Mouse (Mus musculus): ENCODE measurements at regions not wholly inside any gene's neighbourhood (a gene's known extent, or its start where the extent isn't known, plus 50 kb on each side); places are given as distances from the start of the nearest gene placed in this dataset.
"Not testable (repeated sequence)": the region's sequence is repeated elsewhere in the genome, so short reads cannot be mapped to it uniquely, and the experiment has no call there.

DNA sequence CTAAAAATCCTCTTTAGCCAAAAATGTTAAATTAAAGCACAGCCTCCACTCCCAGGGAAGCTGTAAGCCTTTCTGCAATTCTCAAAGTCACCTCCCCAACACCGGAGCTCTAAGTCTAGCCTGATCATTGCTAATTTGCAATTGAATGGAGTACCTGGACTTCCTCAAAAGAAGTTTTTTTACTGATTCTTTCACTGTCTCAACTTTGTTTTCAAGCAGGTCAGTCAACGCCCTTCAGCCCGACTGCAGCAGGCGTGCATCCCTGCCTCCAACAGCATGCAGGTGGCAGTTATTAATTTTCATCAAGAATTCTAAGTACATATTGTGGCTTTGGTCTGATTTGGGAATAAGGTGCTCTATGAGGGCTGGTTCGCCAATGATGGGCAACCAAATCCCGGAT is 589.0 kb upstream of the Cadm2 start:
- not testable (repeated sequence) for H3K4me1 ChIP-seq (ENCODE audit: control insufficient read depth, insufficient read depth, low read length); H3K27ac ChIP-seq (replicated peaks; ENCODE audit: insufficient read depth, low read depth, low read length); H3K4me3 ChIP-seq (ENCODE audit: insufficient read depth, low read depth, low read length); DNase-seq (ENCODE audit: extremely low read depth, low read depth, low spot score); H3K79me2 ChIP-seq (ENCODE audit: control insufficient read depth, insufficient read depth, low read length); H3K27me3 ChIP-seq (ENCODE audit: control insufficient read depth, insufficient read depth, low read length); H3K36me3 ChIP-seq (ENCODE audit: control insufficient read depth, insufficient read depth, low read length); H3K9ac ChIP-seq (ENCODE audit: low read depth, low read length)
- WGBS = 86% methylated on average over 6 of the region's 6 CpGs

DNA sequence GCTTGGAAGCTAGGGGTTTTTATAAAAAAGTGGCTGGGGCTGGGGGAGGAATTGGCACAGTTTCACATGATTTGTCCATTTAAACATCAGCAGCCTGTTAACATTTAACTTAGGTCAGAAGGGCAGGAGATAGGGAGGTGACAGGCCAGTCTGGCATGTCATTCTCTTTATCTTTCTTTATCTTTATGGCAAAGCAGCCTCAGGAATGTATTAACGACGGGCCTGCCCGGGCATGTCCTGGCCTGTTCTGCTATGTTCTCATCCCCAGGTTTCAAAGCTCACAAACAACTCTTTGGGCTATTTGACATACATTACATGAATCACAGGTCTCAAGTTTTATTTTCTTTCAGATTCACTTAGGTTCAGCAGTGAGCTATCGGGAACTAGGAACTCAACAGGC is 584.2 kb upstream of the Cadm2 start:
- WGBS = 39% methylated on average over 4 of the region's 4 CpGs
- not testable (repeated sequence) for H3K27ac ChIP-seq (replicated peaks; ENCODE audit: insufficient read depth, low read depth, low read length); H3K36me3 ChIP-seq (ENCODE audit: control insufficient read depth, insufficient read depth, low read length); H3K9ac ChIP-seq (ENCODE audit: low read depth, low read length); H3K27me3 ChIP-seq (ENCODE audit: control insufficient read depth, insufficient read depth, low read length); H3K79me2 ChIP-seq (ENCODE audit: control insufficient read depth, insufficient read depth, low read length); H3K4me3 ChIP-seq (ENCODE audit: insufficient read depth, low read depth, low read length); H3K4me1 ChIP-seq (ENCODE audit: control insufficient read depth, insufficient read depth, low read length)
- peak; percentile 10 for DNase-seq (ENCODE audit: extremely low read depth, low read depth, low spot score)

DNA sequence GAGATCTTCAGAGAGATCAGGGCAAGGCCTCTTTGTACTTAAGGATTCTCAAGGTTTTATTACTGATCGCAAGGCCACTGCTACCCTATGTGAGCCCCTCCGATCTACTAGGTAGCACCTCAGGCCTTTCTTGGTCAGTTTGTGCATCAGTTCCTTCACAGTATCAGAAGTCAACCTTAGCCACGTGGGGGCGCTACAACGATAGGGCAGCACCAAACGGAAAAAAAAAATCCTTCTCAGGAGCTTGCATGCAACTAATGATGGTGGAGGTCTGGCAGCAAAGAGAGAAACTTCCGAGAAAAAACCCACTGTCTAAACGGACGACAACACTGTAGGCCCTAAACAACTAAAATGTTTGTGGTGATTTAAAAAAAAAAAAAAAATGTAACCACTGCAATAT is 543.9 kb upstream of the Cadm2 start:
- WGBS = 46% methylated on average over 9 of the region's 9 CpGs
- Histone ChIP-seq H3K36me3 (ENCODE audit: control insufficient read depth, insufficient read depth, low read length) (no peaks in the 10 kb centered on the region), H3K4me3 (ENCODE audit: insufficient read depth, low read depth, low read length) (no peak overlapping the region), H3K4me1 (ENCODE audit: control insufficient read depth, insufficient read depth, low read length) (no peaks in the 10 kb centered on the region), H3K79me2 (ENCODE audit: control insufficient read depth, insufficient read depth, low read length) (no peaks in the 10 kb centered on the region), H3K27ac (replicated peaks; ENCODE audit: insufficient read depth, low read depth, low read length) (no peak overlapping the region), H3K9ac (ENCODE audit: low read depth, low read length) (no peak overlapping the region), H3K27me3 (ENCODE audit: control insufficient read depth, insufficient read depth, low read length) (no peaks in the 10 kb centered on the region)
- TF ChIP-seq CTCF (IDR thresholded peaks at IDR 0.05; ENCODE audit: low read depth, low read length) = no peak
- TF ChIP-seq POLR2A (IDR thresholded peaks at IDR 0.05; ENCODE audit: extremely low read depth, insufficient read depth, low read length) = no peak
- no peak for DNase-seq (ENCODE audit: extremely low read depth, low read depth, low spot score)

DNA sequence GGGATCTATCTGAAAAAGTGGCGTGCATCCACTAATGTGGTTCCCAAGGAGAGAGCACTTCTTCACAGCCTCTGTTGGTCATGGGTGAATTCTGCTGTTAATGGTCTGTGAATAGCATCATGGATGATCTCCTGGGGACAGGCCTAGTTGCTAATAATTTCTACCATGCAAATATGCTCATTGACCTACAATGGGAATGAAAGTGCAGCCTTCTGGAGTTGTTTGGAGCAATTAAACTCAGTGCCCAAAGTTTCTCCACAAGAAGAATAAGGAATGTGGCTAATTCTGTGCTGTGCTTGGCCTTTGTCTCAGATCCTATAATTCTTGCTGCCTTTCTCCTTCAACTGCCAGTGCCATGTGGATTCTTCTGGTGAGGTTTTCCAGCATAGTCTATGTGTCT is 532.8 kb upstream of the Cadm2 start:
- H3K36me3 ChIP-seq (ENCODE audit: control insufficient read depth, insufficient read depth, low read length) = no peaks in the 10 kb centered on the region
- no peak overlapping the region for H3K9ac ChIP-seq (ENCODE audit: low read depth, low read length)
- H3K4me3 ChIP-seq (ENCODE audit: insufficient read depth, low read depth, low read length) = no peak overlapping the region
- no peaks in the 10 kb centered on the region for H3K4me1 ChIP-seq (ENCODE audit: control insufficient read depth, insufficient read depth, low read length)
- no peaks in the 10 kb centered on the region for H3K27me3 ChIP-seq (ENCODE audit: control insufficient read depth, insufficient read depth, low read length)
- 76% methylated on average over 1 of the region's 1 CpGs for WGBS
- H3K27ac ChIP-seq (replicated peaks; ENCODE audit: insufficient read depth, low read depth, low read length) = no peak overlapping the region
- no peaks in the 10 kb centered on the region for H3K79me2 ChIP-seq (ENCODE audit: control insufficient read depth, insufficient read depth, low read length)
- TF ChIP-seq POLR2A (IDR thresholded peaks at IDR 0.05; ENCODE audit: extremely low read depth, insufficient read depth, low read length) = no peak
- TF ChIP-seq CTCF (IDR thresholded peaks at IDR 0.05; ENCODE audit: low read depth, low read length) = no peak
- DNase-seq (ENCODE audit: extremely low read depth, low read depth, low spot score) = no peak
